Mouse (Mus musculus) heart, adult 8-10 months (tissue): ENCODE measurements at regions not wholly inside any gene's neighbourhood (a gene's known extent, or its start where the extent isn't known, plus 50 kb on each side); places are given as distances from the start of the nearest gene placed in this dataset.
"Not testable (repeated sequence)": the region's sequence is repeated elsewhere in the genome, so short reads cannot be mapped to it uniquely, and the experiment has no call there.

Source experiments
- DNase-seq: peaks from one replicate; pipeline ENCODE4 v3.0.0; 2022; ENCODE audit warnings: low spot score

GRCm38 (mm10) chr7:83399668-83400067 lies 185.1 kb upstream of the Tmc3 start:
- no peak for DNase-seq

- DNase-seq, result no peak
These were observed 183.7 kb upstream of the Tmc3 start for GRCm38 (mm10) chr7:83401001-83401400.

GRCm38 (mm10) chr7:83412745-83413144 lies 172.0 kb upstream of the Tmc3 start:
- not testable (repeated sequence) for DNase-seq

GRCm38 (mm10) chr7:83429929-83430556 lies 154.7 kb upstream of the Tmc3 start:
- no peak for DNase-seq

DNA sequence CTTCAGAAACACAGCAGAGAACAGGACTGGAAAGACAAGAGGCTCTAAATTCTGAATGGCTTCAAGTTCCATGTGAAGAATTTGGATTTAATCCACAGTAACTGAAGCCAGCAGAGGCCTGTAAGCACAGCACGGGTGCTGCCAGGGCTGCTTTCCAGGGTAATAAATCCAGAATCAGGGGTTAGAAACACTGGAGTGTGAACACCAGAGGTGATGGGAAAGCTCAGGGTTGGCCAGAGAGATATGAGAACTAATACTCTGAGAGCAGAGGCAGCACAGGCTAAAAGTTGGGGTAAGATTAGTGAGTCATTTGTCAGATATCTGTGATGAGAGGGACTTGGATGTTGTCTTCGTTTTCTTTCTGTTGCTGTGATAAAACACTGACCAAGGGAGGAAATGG lies 153.6 kb upstream of the Tmc3 start:
- DNase-seq, result peak; percentile 50

DNA sequence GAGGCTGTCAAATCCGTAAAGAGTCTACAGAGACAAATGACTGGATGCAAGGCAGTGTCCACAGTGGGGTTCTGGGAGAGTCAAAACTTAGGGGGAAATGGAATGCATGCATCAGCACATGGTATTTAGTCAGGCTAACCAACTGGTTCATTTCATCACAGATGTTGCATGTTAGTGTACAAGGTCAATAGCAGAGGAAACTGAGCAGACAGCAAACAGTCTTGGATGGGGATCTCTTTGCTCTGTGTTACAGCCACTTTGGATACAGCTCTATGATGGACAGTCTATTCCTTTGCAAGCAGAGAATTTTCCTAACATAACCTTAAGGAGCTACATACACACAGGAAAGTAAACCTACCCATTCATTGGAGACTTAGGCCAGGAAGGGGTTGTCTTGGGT lies 151.9 kb upstream of the Tmc3 start:
- no peak for DNase-seq

DNA sequence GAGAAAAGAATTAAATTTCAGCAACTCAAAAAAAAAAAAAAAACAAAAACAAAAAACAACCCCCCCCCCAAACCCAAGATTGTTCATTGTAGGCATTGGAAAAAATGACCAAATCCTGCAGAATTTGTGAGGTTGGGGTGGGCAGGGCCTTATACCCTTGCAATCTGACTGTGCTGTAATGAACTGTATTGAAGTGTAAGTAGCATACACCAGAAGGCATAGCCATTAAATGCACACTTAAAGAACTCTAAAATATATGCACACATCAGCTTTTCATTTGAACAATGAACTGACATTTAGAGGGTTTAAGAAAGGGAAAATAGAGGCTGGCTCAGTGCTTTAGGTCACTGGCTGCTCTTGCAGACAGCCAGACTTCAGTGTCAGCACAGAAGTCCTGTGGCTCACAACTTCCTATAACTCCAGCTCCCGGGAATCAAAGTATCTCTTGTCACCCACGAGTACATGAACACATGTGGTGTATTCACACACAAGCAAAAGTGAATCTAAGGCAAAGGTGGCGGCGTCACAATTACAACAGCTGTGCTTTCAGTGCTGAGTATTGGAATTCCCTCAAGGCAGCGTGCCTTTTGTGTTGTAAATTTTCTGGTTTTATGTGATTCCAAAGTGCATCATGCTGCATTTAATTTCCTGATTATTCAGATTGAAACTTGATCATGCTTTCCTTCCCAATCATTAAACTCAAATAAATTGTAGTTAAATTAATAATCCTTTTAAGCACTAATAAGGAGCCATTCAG lies 150.6 kb upstream of the Tmc3 start:
- no peak for DNase-seq

DNA sequence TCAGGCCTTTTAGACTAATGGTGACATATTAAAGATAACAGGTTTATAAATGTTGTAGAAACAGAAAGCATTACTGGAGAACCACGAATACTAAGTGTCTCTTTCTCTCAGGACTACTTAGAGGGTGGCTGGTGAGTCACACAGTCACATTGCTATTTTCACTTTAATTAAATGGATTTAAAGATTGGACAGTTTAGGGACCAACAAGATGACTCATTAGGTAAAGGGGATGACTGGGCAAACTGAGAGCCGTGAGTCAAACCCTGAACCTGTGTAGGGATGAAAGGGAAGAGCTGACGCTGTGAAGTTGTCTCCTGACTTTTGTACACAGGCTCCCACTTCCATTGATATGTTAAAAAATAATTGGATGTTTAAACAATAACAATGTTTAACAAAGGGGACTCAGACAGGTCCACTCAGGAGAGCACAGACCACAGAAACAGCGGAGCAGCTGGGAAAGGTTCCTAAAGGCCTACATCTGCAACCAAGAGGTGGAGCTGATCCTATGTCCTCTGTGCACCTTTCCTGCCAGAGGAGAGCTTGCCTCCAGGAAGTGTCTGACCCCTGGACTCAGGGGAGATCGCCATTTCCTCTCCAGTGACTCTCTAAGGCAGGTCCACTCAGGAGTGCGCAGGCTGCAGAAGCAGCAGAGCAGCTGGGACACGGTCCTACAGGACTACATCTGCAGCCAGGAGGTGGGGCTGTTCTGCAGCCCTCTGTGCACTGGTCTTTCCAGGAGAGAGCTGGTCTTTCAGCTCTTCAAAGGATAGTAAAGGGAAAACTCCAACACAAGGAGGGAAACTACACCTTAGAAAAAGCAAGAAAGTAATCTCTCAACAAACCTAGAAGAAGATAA lies 146.0 kb upstream of the Tmc3 start:
- DNase-seq, result no peak

GRCm38 (mm10) chr7:83443596-83444278 lies 141.0 kb upstream of the Tmc3 start:
- no peak for DNase-seq

- DNase-seq, result no peak
These were observed 140.5 kb upstream of the Tmc3 start for GRCm38 (mm10) chr7:83444279-83444615.

- DNase-seq, result no peak
These were observed 139.4 kb upstream of the Tmc3 start for GRCm38 (mm10) chr7:83445181-83445926.

DNA sequence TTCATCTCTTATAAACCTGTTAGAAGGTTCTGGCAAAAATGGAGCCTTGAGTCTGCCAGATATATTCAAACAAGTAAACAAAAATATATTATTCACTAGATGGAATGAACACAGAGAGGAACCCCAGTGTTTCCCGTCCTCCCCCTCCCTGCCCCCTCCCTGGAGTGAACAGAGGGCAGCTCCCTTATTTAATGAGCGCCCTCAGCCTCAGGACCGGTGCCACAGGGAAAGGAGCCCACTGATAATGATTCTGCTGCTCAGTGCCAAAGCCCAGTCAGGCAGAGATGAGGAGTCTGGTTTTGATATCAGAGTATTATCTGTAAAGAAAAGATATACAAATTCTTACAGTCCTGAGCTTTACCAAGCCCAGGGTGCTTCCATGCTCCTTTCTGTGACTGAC lies 134.4 kb upstream of the Tmc3 start:
- peak; percentile 10 for DNase-seq

GRCm38 (mm10) chr7:83452309-83452708 lies 132.4 kb upstream of the Tmc3 start:
- DNase-seq, result no peak

DNA sequence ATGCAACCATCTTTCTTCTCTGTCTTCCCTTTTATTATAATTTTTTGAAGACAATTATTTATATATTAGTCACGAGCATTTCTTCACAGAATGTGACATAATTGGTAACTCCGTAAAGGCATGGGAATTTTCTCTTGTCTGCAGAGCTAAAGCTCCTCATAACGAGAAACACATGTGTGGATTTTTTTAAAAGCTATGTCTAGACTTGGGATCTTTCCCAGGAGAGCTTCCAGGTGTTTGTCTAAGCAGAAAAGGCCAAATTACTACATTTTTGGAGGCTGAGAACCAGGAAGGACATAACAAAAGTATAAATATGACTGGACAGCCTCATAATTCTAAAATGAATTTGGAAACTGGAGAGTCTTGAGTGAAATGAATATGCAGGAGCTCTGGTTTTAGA lies 125.2 kb upstream of the Tmc3 start:
- DNase-seq, result no peak

DNA sequence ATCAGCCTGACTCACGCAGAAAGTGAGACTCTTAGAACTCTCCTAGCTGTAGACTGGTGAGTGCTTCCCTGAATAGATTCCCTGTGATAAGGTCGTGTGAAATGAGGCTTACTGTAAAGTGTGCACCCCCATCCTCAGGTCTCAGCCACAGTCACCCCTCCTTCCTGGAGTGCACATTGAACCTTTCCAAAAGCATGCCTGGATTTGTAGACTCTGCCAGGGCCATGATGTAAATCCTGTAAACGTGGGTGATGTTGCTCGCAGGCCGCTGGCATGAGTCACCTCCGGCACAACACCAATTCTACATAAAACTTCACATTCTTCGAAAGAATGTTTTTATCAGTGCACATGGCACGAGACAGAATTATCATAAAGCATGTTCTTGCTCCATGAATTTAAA lies 117.7 kb upstream of the Tmc3 start:
- no peak for DNase-seq

DNA sequence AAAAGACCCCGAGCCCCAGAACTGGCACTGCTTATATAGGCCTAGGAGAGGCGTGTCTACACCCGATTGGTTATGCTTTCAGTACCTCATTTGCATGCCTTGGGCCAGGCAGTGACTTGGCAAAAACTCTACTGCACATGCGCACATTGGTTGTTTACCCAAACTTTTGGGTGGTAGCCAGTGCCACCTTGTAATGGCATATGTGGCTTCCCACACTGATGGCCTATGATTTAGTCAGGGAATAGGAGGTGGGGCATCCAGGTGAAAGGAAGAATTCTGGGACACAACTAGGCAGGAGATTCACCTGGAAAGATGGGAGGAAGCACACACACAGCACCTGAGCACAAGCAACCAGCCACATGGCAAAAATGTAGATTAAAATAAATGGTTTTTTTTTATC lies 114.9 kb upstream of the Tmc3 start:
- DNase-seq, result not testable (repeated sequence)

DNA sequence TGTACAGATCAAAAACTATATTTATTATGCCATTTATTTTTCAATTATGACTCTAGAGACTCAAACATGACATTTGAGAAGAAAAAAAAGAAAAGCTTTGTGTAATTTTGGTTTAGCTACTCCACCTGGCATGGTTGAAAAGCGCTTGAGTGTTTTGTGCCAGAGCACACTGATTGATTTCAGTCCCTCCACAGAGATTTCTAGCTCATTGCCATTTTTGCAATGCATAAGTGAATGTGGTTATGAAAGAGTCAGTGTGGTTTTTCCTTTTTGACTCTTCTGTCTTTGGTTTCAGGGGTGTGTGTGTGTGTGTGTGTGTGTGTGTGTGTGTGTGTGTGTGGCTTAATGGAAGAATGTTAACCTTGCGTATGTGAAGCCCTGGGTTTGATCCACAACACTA lies 113.6 kb upstream of the Tmc3 start:
- no peak for DNase-seq

DNA sequence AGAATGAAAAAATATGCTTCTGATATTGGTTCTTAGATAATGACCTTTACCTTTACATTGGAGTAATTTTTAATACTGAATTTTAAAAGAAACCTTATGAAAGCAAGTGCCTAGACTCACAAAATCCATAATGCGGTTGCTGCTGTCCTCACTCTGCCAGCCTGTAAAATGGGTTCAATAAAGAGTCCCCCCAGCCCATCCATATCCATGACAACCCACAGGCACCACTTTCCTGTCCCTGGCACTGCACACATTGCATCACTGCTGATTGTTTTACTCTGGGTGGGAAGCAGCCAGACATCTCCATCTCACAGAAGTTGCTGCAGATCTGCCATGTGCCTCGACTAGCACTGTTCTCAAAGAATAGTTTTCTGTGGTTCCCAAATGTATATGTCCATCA lies 110.3 kb upstream of the Tmc3 start:
- no peak for DNase-seq

DNA sequence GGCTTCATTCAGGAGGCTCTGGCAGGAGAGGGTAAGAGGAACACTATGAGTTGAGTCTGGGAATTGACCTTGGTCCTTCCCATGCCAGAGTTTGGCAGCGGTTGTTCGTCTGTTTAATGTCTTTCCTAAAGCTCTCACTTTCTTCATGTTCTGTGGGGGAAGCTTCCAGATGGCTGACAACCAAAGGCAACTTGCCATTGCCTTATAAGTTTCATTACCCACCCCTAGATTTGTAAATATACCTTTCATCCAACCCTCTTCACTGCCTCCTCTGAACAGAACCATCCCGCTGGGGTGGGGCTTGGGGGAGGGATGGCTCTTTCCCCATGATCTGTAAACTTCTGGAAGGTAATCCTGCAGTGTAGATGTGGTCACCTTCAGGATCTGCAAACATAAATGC lies 109.7 kb upstream of the Tmc3 start:
- no peak for DNase-seq

- no peak for DNase-seq
These were observed 109.1 kb upstream of the Tmc3 start for GRCm38 (mm10) chr7:83475438-83476160.

GRCm38 (mm10) chr7:83476161-83476495 lies 108.6 kb upstream of the Tmc3 start:
- DNase-seq, result no peak
